Mouse (Mus musculus): ENCODE results near the gene Olfr502.
"Not testable (repeated sequence)": the region's sequence is repeated elsewhere in the genome, so short reads cannot be mapped to it uniquely, and the experiment has no call there.

Gene Olfr502

DNA sequence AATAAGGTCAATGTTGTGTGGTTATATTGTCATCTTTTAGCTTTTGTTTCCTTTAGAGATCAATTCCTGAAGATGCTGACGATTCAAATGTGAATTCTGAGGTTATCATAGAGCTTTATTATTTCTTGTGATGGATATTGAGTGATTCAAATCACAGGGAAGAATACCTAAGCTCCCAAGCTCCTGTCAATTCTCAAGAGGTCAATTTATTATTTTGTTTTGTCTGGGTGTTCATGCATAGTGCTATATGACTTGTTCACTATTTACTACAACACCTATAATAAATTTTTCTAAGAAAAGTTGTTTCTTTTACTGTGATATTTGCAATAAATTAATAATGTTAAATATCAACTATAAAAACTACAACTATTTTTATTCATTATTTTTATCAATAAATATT lies at the start of gene Olfr502:
Gene Olfr502 (minus strand): TSS at position 101 of the 400 bp plus-strand sequence.
- no peak for DNase-seq (ENCODE audit: low spot score)

DNA sequence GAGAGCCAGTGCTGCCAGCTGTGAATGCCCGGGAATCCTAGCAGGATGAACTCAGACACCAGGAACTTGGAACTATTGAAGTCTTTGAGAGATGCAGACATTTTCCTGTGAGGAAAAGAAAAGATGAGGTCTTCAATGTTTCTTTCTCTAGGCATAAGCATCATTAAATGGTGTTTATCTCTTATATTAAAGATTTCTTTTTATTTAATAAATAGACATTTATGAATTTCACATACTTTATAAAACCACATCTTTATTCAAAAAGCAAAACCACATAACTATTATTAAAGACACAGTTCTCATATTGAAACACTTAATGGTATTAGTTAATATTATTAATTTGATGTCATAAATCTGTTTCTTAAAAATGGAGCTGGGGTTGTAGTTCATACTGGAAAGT lies 40.8 kb upstream of the Olfr502 start, which contains the start of gene Olfr504:
Gene Olfr504 (minus strand): TSS at position 101 of the 400 bp plus-strand sequence.
- DNase-seq (ENCODE audit: low spot score): no peak

DNA sequence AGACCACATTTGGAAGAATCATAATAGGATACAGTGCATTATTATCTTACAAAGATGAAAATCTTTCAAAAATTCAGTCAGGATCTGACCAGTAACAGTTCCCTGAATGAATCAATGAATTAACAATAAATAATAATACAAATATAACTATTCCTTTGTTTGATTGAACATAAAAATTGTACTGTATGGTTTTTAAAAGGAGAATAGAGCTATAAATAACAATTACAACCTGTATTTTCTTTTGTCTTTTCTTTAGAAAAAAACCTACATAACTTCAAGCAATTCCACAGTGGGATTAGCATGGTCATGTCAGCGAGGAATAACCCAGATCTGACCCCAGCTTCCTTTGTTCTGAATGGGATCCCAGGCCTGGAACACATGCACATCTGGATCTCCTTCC lies 19.4 kb upstream of the Olfr502 start, which contains the start of gene Olfr503:
Gene Olfr503 (plus strand): TSS at position 301 of the 400 bp plus-strand sequence.
- not testable (repeated sequence) for DNase-seq (ENCODE audit: low spot score)

DNA sequence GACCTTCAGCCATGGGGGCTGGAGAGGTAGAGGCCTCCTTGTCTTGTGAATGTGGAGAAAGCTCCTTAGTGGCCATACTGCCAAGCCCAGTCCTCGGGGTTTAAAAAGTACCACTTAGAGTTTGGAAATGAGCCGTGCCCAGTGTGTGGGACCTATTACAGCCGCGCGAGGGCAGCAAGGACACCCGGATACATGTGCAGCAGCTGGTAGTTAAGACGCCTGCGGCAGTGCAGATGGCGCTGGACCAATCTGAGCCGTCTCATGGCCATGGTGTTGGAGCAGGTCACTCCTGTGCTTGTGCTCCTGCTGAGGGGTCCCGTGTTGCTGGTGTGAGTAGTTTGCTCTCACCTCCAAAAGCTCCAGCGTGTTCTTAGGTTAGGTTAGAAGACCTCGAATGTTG lies 17.6 kb upstream of the Olfr502 start:
- DNase-seq (ENCODE audit: low spot score): no peak
